Mouse (Mus musculus): Measurements from ENCODE around the gene Maml2. TPM values are rescaled to one million over a fixed set of nuclear protein-coding genes. Genes with fewer than 3 reads are reported as not detected.
A peak's percentile ranks its signal among the peaks of the same experiment; 100 is the strongest.

Gene Maml2
- polyA plus RNA-seq, 1 experiment from 2014 or later, result 10.7 TPM

DNA sequence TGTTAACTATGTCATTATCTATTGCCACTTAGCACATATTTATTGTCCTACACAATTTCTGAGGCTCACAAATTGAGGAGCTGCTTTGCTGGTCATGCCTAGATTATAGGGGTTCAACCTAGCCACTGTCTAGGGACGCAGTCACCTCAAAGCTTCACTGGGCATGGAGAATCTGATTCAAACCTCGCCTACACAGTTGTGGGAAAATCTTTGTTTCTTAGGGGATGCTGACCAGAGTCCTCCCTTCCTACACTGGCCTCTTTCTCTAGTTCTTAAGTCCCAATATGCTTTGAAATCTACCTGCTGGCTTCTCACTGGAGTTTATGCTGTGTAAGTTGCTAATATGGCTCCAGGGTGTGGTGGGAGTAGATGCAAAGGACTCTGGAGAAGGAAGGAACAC is 21.8 kb downstream of the Maml2 start:
- no peak for ATAC-seq (ENCODE audit: low FRiP score, low TSS enrichment)
- H3K36me3 ChIP-seq (ENCODE audit: control insufficient read depth, insufficient read depth, low read length), result no peaks in the 10 kb centered on the region
- no peaks in the 10 kb centered on the region for H3K27me3 ChIP-seq (ENCODE audit: control insufficient read depth, insufficient read depth, low read length)
- H3K27ac ChIP-seq (ENCODE audit: low read depth, low read length), result no peak overlapping the region
- peaks cover 12% of the 10 kb centered on the region for H3K4me1 ChIP-seq (ENCODE audit: control insufficient read depth, insufficient read depth, low read length)
- H3K9me3 ChIP-seq (ENCODE audit: control insufficient read depth, low read length), result no peaks in the 10 kb centered on the region
- H3K4me2 ChIP-seq (replicated peaks; ENCODE audit: low read depth, low read length), result no peak overlapping the region
- H3K4me3 ChIP-seq (ENCODE audit: low read length), result no peak overlapping the region
- H3K9ac ChIP-seq (ENCODE audit: low read depth, low read length), result no peak overlapping the region
- 89% methylated on average over 2 of the region's 2 CpGs for WGBS

DNA sequence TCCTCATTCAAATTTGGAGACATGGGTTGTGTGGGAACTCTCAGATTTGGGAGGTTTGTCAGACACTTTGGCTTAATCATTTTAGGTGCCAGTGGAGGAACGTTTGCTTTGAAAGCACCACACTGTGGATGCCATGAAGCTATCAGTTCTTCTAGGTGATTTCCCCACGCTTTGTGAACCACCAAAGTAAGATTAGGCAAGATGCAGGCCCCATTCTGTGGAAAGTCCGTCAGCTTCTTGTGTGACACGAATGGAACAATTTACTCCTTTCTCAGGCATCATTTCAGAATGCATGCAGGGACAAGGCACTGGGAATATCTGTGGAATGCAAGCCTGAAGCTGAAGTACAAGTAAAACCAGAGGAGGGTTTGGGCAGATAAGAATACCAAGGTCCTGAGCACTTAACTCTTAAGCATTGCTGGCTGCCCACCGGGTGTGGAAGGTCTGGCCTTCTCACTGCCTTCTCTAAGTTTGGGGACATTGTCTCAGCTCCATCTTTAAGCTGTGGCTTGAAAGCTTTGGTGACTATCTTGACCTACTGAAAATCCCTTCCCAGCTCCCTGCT is 23.1 kb downstream of the Maml2 start:
- 91% methylated on average over 5 of the region's 5 CpGs for WGBS
- Histone ChIP-seq H3K9ac (ENCODE audit: low read depth, low read length) (no peak overlapping the region), H3K4me3 (ENCODE audit: low read length) (no peak overlapping the region), H3K36me3 (ENCODE audit: control insufficient read depth, insufficient read depth, low read length) (no peaks in the 10 kb centered on the region), H3K27me3 (ENCODE audit: control insufficient read depth, insufficient read depth, low read length) (no peaks in the 10 kb centered on the region), H3K9me3 (ENCODE audit: control insufficient read depth, low read length) (no peaks in the 10 kb centered on the region), H3K4me1 (ENCODE audit: control insufficient read depth, insufficient read depth, low read length) (peaks cover 9% of the 10 kb centered on the region), H3K4me2 (replicated peaks; ENCODE audit: low read depth, low read length) (no peak overlapping the region), H3K27ac (ENCODE audit: low read depth, low read length) (no peak overlapping the region)
- ATAC-seq (ENCODE audit: low FRiP score, low TSS enrichment), result no peak

DNA sequence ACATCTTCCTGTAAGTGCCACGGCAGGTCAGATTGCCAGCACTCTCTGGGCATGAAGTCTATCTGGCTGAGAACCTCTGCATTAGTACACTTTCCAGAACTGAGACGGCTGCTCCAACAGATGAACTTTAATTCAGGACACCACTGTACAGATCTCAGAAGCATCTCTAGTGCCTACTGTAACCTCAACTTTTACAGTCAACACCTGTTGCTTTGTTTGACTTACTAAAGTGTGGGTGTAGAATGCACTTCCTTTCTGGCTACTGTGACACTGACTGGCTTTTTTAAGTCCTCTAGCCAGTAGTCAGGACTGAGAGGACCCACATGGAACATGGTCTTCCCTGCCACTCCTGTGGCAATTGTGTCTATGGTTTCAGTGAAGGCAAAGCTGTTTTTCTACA is 25.3 kb downstream of the Maml2 start:
- Histone ChIP-seq H3K36me3 (ENCODE audit: control insufficient read depth, insufficient read depth, low read length) (no peaks in the 10 kb centered on the region), H3K4me2 (replicated peaks; ENCODE audit: low read depth, low read length) (no peak overlapping the region), H3K4me1 (ENCODE audit: control insufficient read depth, insufficient read depth, low read length) (peaks cover 9% of the 10 kb centered on the region), H3K9me3 (ENCODE audit: control insufficient read depth, low read length) (no peaks in the 10 kb centered on the region), H3K4me3 (ENCODE audit: low read length) (no peak overlapping the region), H3K27ac (ENCODE audit: low read depth, low read length) (peak overlapping the region; percentile 71), H3K27me3 (ENCODE audit: control insufficient read depth, insufficient read depth, low read length) (no peaks in the 10 kb centered on the region), H3K9ac (ENCODE audit: low read depth, low read length) (no peak overlapping the region)
- ATAC-seq (ENCODE audit: low FRiP score, low TSS enrichment), result no peak
- WGBS, result 77% methylated on average over 2 of the region's 2 CpGs

DNA sequence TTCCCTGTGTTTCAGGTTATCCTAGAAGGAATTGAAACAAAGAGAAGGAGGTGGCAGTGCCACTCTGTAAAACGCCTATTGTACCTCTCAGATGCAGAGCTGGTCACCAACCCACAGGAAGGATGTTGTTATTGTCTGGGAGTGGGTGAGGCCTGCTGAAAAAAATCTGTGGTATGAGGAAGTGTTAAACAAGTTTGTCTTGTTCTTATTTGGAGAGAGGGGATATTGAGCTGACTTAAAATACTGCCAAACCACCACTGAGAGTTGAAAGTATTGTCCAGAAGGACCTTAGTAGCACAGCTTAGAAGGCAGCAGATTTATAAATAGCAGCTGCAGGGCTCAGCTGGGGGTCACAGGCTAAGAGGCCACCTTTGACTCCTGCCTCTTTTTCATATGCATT is 25.9 kb downstream of the Maml2 start:
- peaks cover 9% of the 10 kb centered on the region for H3K4me1 ChIP-seq (ENCODE audit: control insufficient read depth, insufficient read depth, low read length)
- peak; percentile 46; the same call in 1 of the 2 replicates for ATAC-seq (ENCODE audit: low FRiP score, low TSS enrichment)
- WGBS, result 11% methylated on average over 1 of the region's 1 CpGs

DNA sequence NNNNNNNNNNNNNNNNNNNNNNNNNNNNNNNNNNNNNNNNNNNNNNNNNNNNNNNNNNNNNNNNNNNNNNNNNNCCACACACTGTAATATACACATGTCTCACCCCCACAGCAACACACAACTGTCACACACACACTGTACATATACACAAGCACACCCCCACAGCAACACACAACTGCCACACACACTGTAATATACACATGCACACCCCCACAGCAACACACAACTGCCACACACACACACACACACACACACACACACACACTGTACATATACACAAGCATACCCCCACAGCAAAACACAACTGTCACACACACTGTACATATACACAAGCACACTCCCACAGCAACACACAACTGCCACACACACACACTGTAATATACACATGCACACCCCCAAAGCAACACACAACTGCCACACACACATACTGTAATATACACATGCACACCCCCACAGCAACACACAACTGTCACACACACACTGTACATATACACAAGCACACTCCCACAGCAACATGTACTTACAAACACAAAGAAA is 116.5 kb downstream of the Maml2 start:
- Histone ChIP-seq H3K9me3 (ENCODE audit: control insufficient read depth, low read length) (no peaks in the 10 kb centered on the region), H3K27ac (ENCODE audit: low read depth, low read length) (no peak overlapping the region), H3K36me3 (ENCODE audit: control insufficient read depth, insufficient read depth, low read length) (0 out of 2 replicates have a peak, but pooled peaks cover 2% of the 10 kb centered on the region), H3K4me2 (replicated peaks; ENCODE audit: low read depth, low read length) (no peak overlapping the region), H3K27me3 (ENCODE audit: control insufficient read depth, insufficient read depth, low read length) (no peaks in the 10 kb centered on the region), H3K4me1 (ENCODE audit: control insufficient read depth, insufficient read depth, low read length) (no peaks in the 10 kb centered on the region), H3K9ac (ENCODE audit: low read depth, low read length) (no peak overlapping the region), H3K4me3 (ENCODE audit: low read length) (no peak overlapping the region)
- ATAC-seq (ENCODE audit: low FRiP score, low TSS enrichment), result no peak

More for the DNA sequence above, 25.9 kb downstream of the Maml2 start:
- no peaks in the 10 kb centered on the region for H3K36me3 ChIP-seq (ENCODE audit: control insufficient read depth, insufficient read depth, low read length)
- H3K9me3 ChIP-seq (ENCODE audit: control insufficient read depth, low read length), result no peaks in the 10 kb centered on the region
- peak overlapping the region; percentile 71 for H3K27ac ChIP-seq (ENCODE audit: low read depth, low read length)
- no peak overlapping the region for H3K9ac ChIP-seq (ENCODE audit: low read depth, low read length)
- H3K27me3 ChIP-seq (ENCODE audit: control insufficient read depth, insufficient read depth, low read length), result no peaks in the 10 kb centered on the region
- H3K4me2 ChIP-seq (replicated peaks; ENCODE audit: low read depth, low read length), result no peak overlapping the region
- no peak overlapping the region for H3K4me3 ChIP-seq (ENCODE audit: low read length)

- H3K9me3 ChIP-seq (ENCODE audit: control insufficient read depth, low read length), result no peaks in the 10 kb centered on the region
- WGBS, result 28% methylated on average over 7 of the region's 7 CpGs
- H3K27ac ChIP-seq (ENCODE audit: low read depth, low read length), result peak overlapping the region; percentile 80
- no peaks in the 10 kb centered on the region for H3K36me3 ChIP-seq (ENCODE audit: control insufficient read depth, insufficient read depth, low read length)
- H3K4me3 ChIP-seq (ENCODE audit: low read length), result no peak overlapping the region
- no peaks in the 10 kb centered on the region for H3K27me3 ChIP-seq (ENCODE audit: control insufficient read depth, insufficient read depth, low read length)
- H3K4me2 ChIP-seq (replicated peaks; ENCODE audit: low read depth, low read length), result peak overlapping the region; percentile 1; the same call in 1 of the 2 replicates
- H3K4me1 ChIP-seq (ENCODE audit: control insufficient read depth, insufficient read depth, low read length), result peaks cover 10% of the 10 kb centered on the region
- ATAC-seq (ENCODE audit: low FRiP score, low TSS enrichment), result peak; percentile 88
- peak overlapping the region; percentile 9; the same call in 1 of the 2 replicates for H3K9ac ChIP-seq (ENCODE audit: low read depth, low read length)
Measured at GRCm38 (mm10) chr9:13425031-13425940, 127.5 kb downstream of the Maml2 start.

DNA sequence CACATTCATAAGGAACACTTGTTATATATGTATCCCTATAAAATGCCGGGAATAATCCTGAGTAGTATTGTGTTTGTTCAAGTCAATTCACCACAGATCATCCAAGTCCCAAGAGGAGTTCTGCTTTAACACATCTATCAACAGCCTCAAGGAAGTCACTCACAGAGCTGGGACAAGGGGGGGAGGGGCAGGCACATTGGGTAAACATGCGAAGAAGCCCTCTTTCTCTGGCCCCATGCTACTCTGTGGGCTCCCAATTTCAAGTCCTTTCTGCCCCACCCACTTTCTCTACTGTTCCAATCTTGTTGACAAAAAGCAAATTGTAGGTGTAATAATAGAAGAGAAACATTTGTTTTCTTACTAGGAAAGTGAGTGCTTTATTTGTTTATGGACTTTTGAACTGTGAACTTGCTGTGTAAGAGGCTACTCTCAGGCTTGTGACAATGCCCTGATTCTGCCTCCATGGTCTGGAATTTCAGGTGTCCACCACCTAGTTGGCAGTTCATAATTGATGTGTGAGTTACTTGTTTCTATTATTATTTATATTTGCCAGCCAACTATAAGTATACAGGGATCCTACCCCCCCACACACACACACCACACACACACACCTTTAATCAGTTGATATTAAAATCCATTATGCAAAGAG is 131.8 kb downstream of the Maml2 start:
- Histone ChIP-seq H3K27me3 (ENCODE audit: control insufficient read depth, insufficient read depth, low read length) (no peaks in the 10 kb centered on the region), H3K4me3 (ENCODE audit: low read length) (no peak overlapping the region), H3K9me3 (ENCODE audit: control insufficient read depth, low read length) (no peaks in the 10 kb centered on the region), H3K27ac (ENCODE audit: low read depth, low read length) (no peak overlapping the region), H3K9ac (ENCODE audit: low read depth, low read length) (no peak overlapping the region), H3K4me1 (ENCODE audit: control insufficient read depth, insufficient read depth, low read length) (peaks cover 10% of the 10 kb centered on the region), H3K36me3 (ENCODE audit: control insufficient read depth, insufficient read depth, low read length) (no peaks in the 10 kb centered on the region), H3K4me2 (replicated peaks; ENCODE audit: low read depth, low read length) (no peak overlapping the region)
- no peak for ATAC-seq (ENCODE audit: low FRiP score, low TSS enrichment)
- 60% methylated on average over 2 of the region's 2 CpGs for WGBS

DNA sequence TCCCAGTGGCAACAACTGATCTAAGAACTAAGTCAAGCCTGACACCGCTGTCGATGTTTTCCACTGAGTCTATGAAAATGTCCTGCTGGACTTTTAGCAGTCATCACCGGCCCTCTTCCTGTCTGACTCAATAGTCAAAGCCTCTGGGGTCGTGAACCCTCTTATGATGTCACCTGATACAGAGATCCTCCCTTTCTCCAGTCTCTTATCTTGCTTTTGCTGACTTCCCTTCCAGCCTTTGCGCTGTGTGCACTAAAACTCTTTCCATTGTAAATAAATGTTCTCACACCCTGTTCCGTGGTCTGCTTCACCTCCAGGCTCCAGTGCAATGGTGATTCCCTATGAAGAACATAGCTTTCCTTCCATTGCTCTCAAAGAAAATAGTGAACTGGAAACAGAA is 132.5 kb downstream of the Maml2 start:
- no peaks in the 10 kb centered on the region for H3K36me3 ChIP-seq (ENCODE audit: control insufficient read depth, insufficient read depth, low read length)
- 49% methylated on average over 6 of the region's 6 CpGs for WGBS
- no peaks in the 10 kb centered on the region for H3K27me3 ChIP-seq (ENCODE audit: control insufficient read depth, insufficient read depth, low read length)
- H3K9ac ChIP-seq (ENCODE audit: low read depth, low read length), result no peak overlapping the region
- peaks cover 3% of the 10 kb centered on the region; the same call in 1 of the 2 replicates for H3K4me1 ChIP-seq (ENCODE audit: control insufficient read depth, insufficient read depth, low read length)
- ATAC-seq (ENCODE audit: low FRiP score, low TSS enrichment), result no peak
- H3K4me2 ChIP-seq (replicated peaks; ENCODE audit: low read depth, low read length), result no peak overlapping the region
- H3K4me3 ChIP-seq (ENCODE audit: low read length), result no peak overlapping the region
- no peaks in the 10 kb centered on the region for H3K9me3 ChIP-seq (ENCODE audit: control insufficient read depth, low read length)
- no peak overlapping the region for H3K27ac ChIP-seq (ENCODE audit: low read depth, low read length)
